Mouse (Mus musculus) stomach, postnatal 0 days (tissue): Measurements from ENCODE around the gene Gm29776.

ENCODE experiments used
- CTCF ChIP-seq: IDR thresholded peaks from 2 replicates; pipeline ENCODE4 v1.5.1; 2016; ENCODE audit warnings: antibody characterized with exemption, low read depth, mild to moderate bottlenecking, moderate library complexity
- EP300 ChIP-seq: optimal IDR thresholded peaks from 2 replicates; pipeline ENCODE3; 2016; ENCODE audit warnings: antibody characterized with exemption

- TF ChIP-seq CTCF = no peak
- TF ChIP-seq EP300 = no peak
Measured at GRCm38 (mm10) chr14:54674317-54674716, 24.3 kb downstream of the Gm29776 start.
